Mouse (Mus musculus): ENCODE measurements around the gene Tm9sf3. TPM values are rescaled to one million over a fixed set of nuclear protein-coding genes. Genes with fewer than 3 reads are reported as not detected.

Tm9sf3 gene
- total and polyA plus RNA-seq, 3 experiments = 34.3 to 114 (median 103) TPM

GRCm38 (mm10) chr19:41241997-41242396, 21.8 kb downstream of the Tm9sf3 start:
- H3K9ac ChIP-seq (ENCODE audit: control insufficient read depth, low read depth, low read length, poor library complexity, severe bottlenecking) = no peak overlapping the region
- peaks cover 0 to 53% of the 10 kb centered on the region in 2 experiments; a peak in 2 of 4 replicates for H3K36me3 ChIP-seq (ENCODE audit: control insufficient read depth in 1 of 2, insufficient read depth in 2 of 2, low read length in 2 of 2)
- DNase-seq (ENCODE audit: low read depth, low spot score) = no peak
- TF ChIP-seq NELFE (IDR thresholded peaks at IDR 0.05; ENCODE audit: low read depth, low read length) (no peak), ZNF384 (IDR thresholded peaks at IDR 0.05; ENCODE audit: low read depth, low read length) (no peak), ELF1 (IDR thresholded peaks at IDR 0.05; ENCODE audit: low read depth, low read length) (no peak), E2F4 (IDR thresholded peaks at IDR 0.05; ENCODE audit: borderline replicate concordance, low read depth, low read length) (no peak), MYC (IDR thresholded peaks at IDR 0.05; ENCODE audit: low read depth, low read length) (no peak), MAFK (IDR thresholded peaks at IDR 0.05; ENCODE audit: borderline replicate concordance, low read depth, low read length) (no peak), ZKSCAN1 (IDR thresholded peaks at IDR 0.05; ENCODE audit: low read depth, low read length) (no peak), MAX (IDR thresholded peaks at IDR 0.05; ENCODE audit: low read length) (no peak), EP300 (IDR thresholded peaks at IDR 0.05; ENCODE audit: low read depth in 1 of 2, low read length in 2 of 2) (no peak), SMC3 (IDR thresholded peaks at IDR 0.05; ENCODE audit: low read depth, low read length) (no peak), TAL1 (IDR thresholded peaks at IDR 0.05; ENCODE audit: low read length) (no peak), POLR2A (IDR thresholded peaks at IDR 0.05; ENCODE audit: control insufficient read depth in 1 of 2, insufficient read depth in 1 of 2, low read depth in 1 of 2, low read length in 2 of 2, poor library complexity in 1 of 2) (no peak), HCFC1 (IDR thresholded peaks at IDR 0.05; ENCODE audit: low read depth, low read length) (no peak), ZMIZ1 (IDR thresholded peaks at IDR 0.05; ENCODE audit: low read depth, low read length) (no peak), ETS1 (IDR thresholded peaks at IDR 0.05; ENCODE audit: low read depth, low read length) (no peak)
- H3K27me3 ChIP-seq (ENCODE audit: control insufficient read depth in 1 of 2, insufficient read depth in 2 of 2, low read length in 2 of 2) = no peaks in the 10 kb centered on the region
- H3K4me3 ChIP-seq (ENCODE audit: control insufficient read depth in 1 of 2, insufficient read depth in 1 of 2, low read depth in 2 of 2, low read length in 2 of 2) = no peak overlapping the region
- no peaks in the 10 kb centered on the region for H3K9me3 ChIP-seq (replicated peaks; ENCODE audit: insufficient read depth, low read length)
- H3K79me2 ChIP-seq (ENCODE audit: control insufficient read depth, insufficient read depth, low read length, poor library complexity) = no peaks in the 10 kb centered on the region; the same call in 1 of the 2 replicates
- no peak overlapping the region for H3K27ac ChIP-seq (ENCODE audit: control insufficient read depth, low read depth, low read length)
- no peaks in the 10 kb centered on the region; a peak in 1 of 4 replicates for H3K4me1 ChIP-seq (ENCODE audit: control insufficient read depth in 1 of 2, insufficient read depth in 2 of 2, low read length in 2 of 2)

GRCm38 (mm10) chr19:41233698-41234097, 30.1 kb downstream of the Tm9sf3 start:
- Histone ChIP-seq H3K9me3 (replicated peaks; ENCODE audit: insufficient read depth, low read length) (no peaks in the 10 kb centered on the region), H3K79me2 (ENCODE audit: control insufficient read depth, insufficient read depth, low read length, poor library complexity) (peaks cover 3% of the 10 kb centered on the region; the same call in 1 of the 2 replicates), H3K9ac (ENCODE audit: control insufficient read depth, low read depth, low read length, poor library complexity, severe bottlenecking) (no peak overlapping the region), H3K27ac (ENCODE audit: control insufficient read depth, low read depth, low read length) (no peak overlapping the region), H3K36me3 (ENCODE audit: control insufficient read depth in 1 of 2, insufficient read depth in 2 of 2, low read length in 2 of 2) (peaks cover 0 to 59% of the 10 kb centered on the region in 2 experiments; a peak in 2 of 4 replicates), H3K4me1 (ENCODE audit: control insufficient read depth in 1 of 2, insufficient read depth in 2 of 2, low read length in 2 of 2) (no peaks in the 10 kb centered on the region), H3K27me3 (ENCODE audit: control insufficient read depth in 1 of 2, insufficient read depth in 2 of 2, low read length in 2 of 2) (no peaks in the 10 kb centered on the region), H3K4me3 (ENCODE audit: control insufficient read depth in 1 of 2, insufficient read depth in 1 of 2, low read depth in 2 of 2, low read length in 2 of 2) (no peak overlapping the region)
- DNase-seq (ENCODE audit: low read depth, low spot score) = no peak
- TF ChIP-seq ELF1 (IDR thresholded peaks at IDR 0.05; ENCODE audit: low read depth, low read length) (no peak), JUND (IDR thresholded peaks at IDR 0.05; ENCODE audit: low read depth, low read length) (no peak), EP300 (IDR thresholded peaks at IDR 0.05; ENCODE audit: low read depth in 1 of 2, low read length in 2 of 2) (no peak), ZNF384 (IDR thresholded peaks at IDR 0.05; ENCODE audit: low read depth, low read length) (no peak), MYB (IDR thresholded peaks at IDR 0.05; ENCODE audit: low read depth, low read length) (no peak), ETS1 (IDR thresholded peaks at IDR 0.05; ENCODE audit: low read depth, low read length) (no peak), E2F4 (IDR thresholded peaks at IDR 0.05; ENCODE audit: borderline replicate concordance, low read depth, low read length) (no peak), ZMIZ1 (IDR thresholded peaks at IDR 0.05; ENCODE audit: low read depth, low read length) (no peak), UBTF (IDR thresholded peaks at IDR 0.05; ENCODE audit: borderline replicate concordance, insufficient read depth, low read depth, low read length) (no peak), NRF1 (IDR thresholded peaks at IDR 0.05; ENCODE audit: insufficient read depth, low read depth, low read length, poor library complexity, severe bottlenecking) (no peak), RAD21 (IDR thresholded peaks at IDR 0.05; ENCODE audit: low read depth, low read length) (no peak), KAT2A (conservative IDR thresholded peaks at IDR 0.05; ENCODE audit: low read depth, low read length) (no peak), SMC3 (IDR thresholded peaks at IDR 0.05; ENCODE audit: low read depth, low read length) (no peak)
